Mouse (Mus musculus): ENCODE data around the gene Cc2d2a. TPM values are rescaled to one million over a fixed set of nuclear protein-coding genes. Genes with fewer than 3 reads are reported as not detected.
A peak's percentile ranks its signal among the peaks of the same experiment; 100 is the strongest.

Cc2d2a gene
- polyA plus RNA-seq, 1 experiment: not detected

GRCm38 (mm10) chr5:43770618-43771354 is 108.6 kb downstream of the Cc2d2a start:
- Histone ChIP-seq H3K9me3 (ENCODE audit: control insufficient read depth, low read length) (no peaks in the 10 kb centered on the region), H3K27me3 (ENCODE audit: control insufficient read depth) (no peaks in the 10 kb centered on the region), H3K36me3 (ENCODE audit: control insufficient read depth) (peaks cover 38% of the 10 kb centered on the region), H3K4me1 (ENCODE audit: control insufficient read depth) (no peaks in the 10 kb centered on the region), H3K4me3 (replicated peaks) (no peak overlapping the region)
- no peak for TF ChIP-seq TAL1 (IDR thresholded peaks at IDR 0.05; ENCODE audit: low read length)
- TF ChIP-seq GATA1 (IDR thresholded peaks at IDR 0.05; ENCODE audit: low read length): no peak

- Histone ChIP-seq H3K9me3 (ENCODE audit: control insufficient read depth, low read length) (no peaks in the 10 kb centered on the region), H3K4me1 (ENCODE audit: control insufficient read depth) (no peaks in the 10 kb centered on the region), H3K36me3 (ENCODE audit: control insufficient read depth) (peaks cover 33% of the 10 kb centered on the region), H3K27me3 (ENCODE audit: control insufficient read depth) (no peaks in the 10 kb centered on the region), H3K4me3 (replicated peaks) (no peak overlapping the region)
- TF ChIP-seq TAL1 (IDR thresholded peaks at IDR 0.05; ENCODE audit: low read length) (no peak), GATA1 (IDR thresholded peaks at IDR 0.05; ENCODE audit: low read length) (no peak)
Measured at GRCm38 (mm10) chr5:43771555-43771954, 109.4 kb downstream of the Cc2d2a start.

- TF ChIP-seq GATA1 (IDR thresholded peaks at IDR 0.05; ENCODE audit: low read length): no peak
- TF ChIP-seq TAL1 (IDR thresholded peaks at IDR 0.05; ENCODE audit: low read length): no peak
- peaks cover 5% of the 10 kb centered on the region for H3K36me3 ChIP-seq (ENCODE audit: control insufficient read depth)
- H3K4me1 ChIP-seq (ENCODE audit: control insufficient read depth): peaks cover 24% of the 10 kb centered on the region
- no peak overlapping the region for H3K4me3 ChIP-seq (replicated peaks)
- H3K27me3 ChIP-seq (ENCODE audit: control insufficient read depth): no peaks in the 10 kb centered on the region
- no peaks in the 10 kb centered on the region for H3K9me3 ChIP-seq (ENCODE audit: control insufficient read depth, low read length)
Measured at GRCm38 (mm10) chr5:43776407-43776806, 114.3 kb downstream of the Cc2d2a start.

- Histone ChIP-seq H3K9me3 (ENCODE audit: control insufficient read depth, low read length) (no peaks in the 10 kb centered on the region), H3K4me1 (ENCODE audit: control insufficient read depth) (peaks cover 24% of the 10 kb centered on the region), H3K4me3 (replicated peaks) (no peak overlapping the region), H3K36me3 (ENCODE audit: control insufficient read depth) (peaks cover 3% of the 10 kb centered on the region), H3K27me3 (ENCODE audit: control insufficient read depth) (no peaks in the 10 kb centered on the region)
- TF ChIP-seq GATA1 (IDR thresholded peaks at IDR 0.05; ENCODE audit: low read length): no peak
- no peak for TF ChIP-seq TAL1 (IDR thresholded peaks at IDR 0.05; ENCODE audit: low read length)
Measured at GRCm38 (mm10) chr5:43776993-43777392, 114.8 kb downstream of the Cc2d2a start.

GRCm38 (mm10) chr5:43778583-43778982 is 116.4 kb downstream of the Cc2d2a start:
- TF ChIP-seq TAL1 (IDR thresholded peaks at IDR 0.05; ENCODE audit: low read length): no peak
- TF ChIP-seq GATA1 (IDR thresholded peaks at IDR 0.05; ENCODE audit: low read length): no peak
- Histone ChIP-seq H3K36me3 (ENCODE audit: control insufficient read depth) (no peaks in the 10 kb centered on the region; the same call in 1 of the 2 replicates), H3K4me1 (ENCODE audit: control insufficient read depth) (peaks cover 32% of the 10 kb centered on the region), H3K4me3 (replicated peaks) (no peak overlapping the region), H3K9me3 (ENCODE audit: control insufficient read depth, low read length) (no peaks in the 10 kb centered on the region), H3K27me3 (ENCODE audit: control insufficient read depth) (no peaks in the 10 kb centered on the region)

- Histone ChIP-seq H3K27me3 (ENCODE audit: control insufficient read depth) (no peaks in the 10 kb centered on the region), H3K4me3 (replicated peaks) (peak overlapping the region; percentile 86), H3K36me3 (ENCODE audit: control insufficient read depth) (no peaks in the 10 kb centered on the region; the same call in 1 of the 2 replicates), H3K4me1 (ENCODE audit: control insufficient read depth) (peaks cover 32% of the 10 kb centered on the region), H3K9me3 (ENCODE audit: control insufficient read depth, low read length) (no peaks in the 10 kb centered on the region)
- TF ChIP-seq TAL1 (IDR thresholded peaks at IDR 0.05; ENCODE audit: low read length) (no peak), GATA1 (IDR thresholded peaks at IDR 0.05; ENCODE audit: low read length) (no peak)
Measured at GRCm38 (mm10) chr5:43781423-43781976, 119.4 kb downstream of the Cc2d2a start.

GRCm38 (mm10) chr5:43781977-43782930 is 120.1 kb downstream of the Cc2d2a start:
- Histone ChIP-seq H3K9me3 (ENCODE audit: control insufficient read depth, low read length) (no peaks in the 10 kb centered on the region), H3K4me1 (ENCODE audit: control insufficient read depth) (peaks cover 32% of the 10 kb centered on the region), H3K4me3 (replicated peaks) (peak overlapping the region; percentile 86), H3K27me3 (ENCODE audit: control insufficient read depth) (no peaks in the 10 kb centered on the region; the same call in 1 of the 2 replicates), H3K36me3 (ENCODE audit: control insufficient read depth) (no peaks in the 10 kb centered on the region; the same call in 1 of the 2 replicates)
- TF ChIP-seq TAL1 (IDR thresholded peaks at IDR 0.05; ENCODE audit: low read length): no peak
- no peak for TF ChIP-seq GATA1 (IDR thresholded peaks at IDR 0.05; ENCODE audit: low read length)

GRCm38 (mm10) chr5:43783996-43784395 is 121.8 kb downstream of the Cc2d2a start:
- no peaks in the 10 kb centered on the region; the same call in 1 of the 2 replicates for H3K27me3 ChIP-seq (ENCODE audit: control insufficient read depth)
- peaks cover 24% of the 10 kb centered on the region for H3K4me1 ChIP-seq (ENCODE audit: control insufficient read depth)
- H3K4me3 ChIP-seq (replicated peaks): no peak overlapping the region
- H3K36me3 ChIP-seq (ENCODE audit: control insufficient read depth): no peaks in the 10 kb centered on the region
- no peaks in the 10 kb centered on the region for H3K9me3 ChIP-seq (ENCODE audit: control insufficient read depth, low read length)
- TF ChIP-seq GATA1 (IDR thresholded peaks at IDR 0.05; ENCODE audit: low read length) (no peak), TAL1 (IDR thresholded peaks at IDR 0.05; ENCODE audit: low read length) (no peak)

Measured in erythroblast, embryonic 14.5 days (primary cell).